Mouse (Mus musculus) midbrain, embryonic 11.5 days (tissue): ENCODE data around the gene Micall2. TPM values are rescaled to one million over a fixed set of nuclear protein-coding genes. Genes with fewer than 3 reads are reported as not detected.

Experiments used
- ATAC-seq: fragments of 200-750 bp; cut with Nextera tagmentation; 2 replicates; pipeline ENCODE4 v1.8.0; 2017; ENCODE audit warnings: moderate TSS enrichment, moderate library complexity; ENCODE audit not compliant: low FRiP score
- DNase-seq: peaks from one replicate; pipeline ENCODE4 v3.0.0; 2015; ENCODE audit warnings: low spot score; ENCODE audit errors: missing footprints
- H3K27ac ChIP-seq: fragments of 300-500 bp; sonication (generic); 2 replicates; pipeline ENCODE4 v1.5.1; 2014; ENCODE audit warnings: low read depth, low read length
- H3K27me3 ChIP-seq: fragments of 300-500 bp; sonication (generic); 2 replicates; pipeline ENCODE4 v1.6.1; 2014; ENCODE audit warnings: mild to moderate bottlenecking, low read length, moderate library complexity, mixed read lengths; ENCODE audit not compliant: control insufficient read depth, insufficient read depth
- H3K36me3 ChIP-seq: fragments of 300-500 bp; sonication (generic); 2 replicates; pipeline ENCODE4 v1.6.1; 2014; ENCODE audit warnings: mild to moderate bottlenecking, low read length, moderate library complexity, mixed read lengths; ENCODE audit not compliant: control insufficient read depth, insufficient read depth
- H3K4me1 ChIP-seq: fragments of 300-500 bp; sonication (generic); 2 replicates; pipeline ENCODE4 v1.6.1; 2014; ENCODE audit warnings: low read length; ENCODE audit not compliant: control insufficient read depth, insufficient read depth
- H3K4me2 ChIP-seq: fragments of 300-500 bp; sonication (generic); 2 replicates; pipeline ENCODE4 v1.6.1; 2014; ENCODE audit warnings: mild to moderate bottlenecking, moderate library complexity
- H3K4me3 ChIP-seq: fragments of 300-500 bp; sonication (generic); 2 replicates; pipeline ENCODE4 v1.5.1; 2014; ENCODE audit warnings: low read depth, low read length
- H3K9ac ChIP-seq: fragments of 300-500 bp; sonication (generic); 2 replicates; pipeline ENCODE4 v1.6.1; 2014; ENCODE audit warnings: low read length
- H3K9me3 ChIP-seq: fragments of 300-500 bp; sonication (generic); 2 replicates; pipeline ENCODE4 v1.6.1; 2016; ENCODE audit warnings: low read length; ENCODE audit not compliant: control insufficient read depth
- WGBS: fragments of 180-500 bp; shearing (Covaris S2); extraction: QIAGEN DNeasy Blood & Tissue Kit; methylation state at CpG from one replicate; pipeline ENCODE4 v1.1.7; 2014; 5-methylcytosine and 5-hydroxymethylcytosine counted together
- polyA plus RNA-seq: library from polyadenylated mRNA; unstranded; fragments of >200 nt; fragmentation: Nextera tagmentation; extraction: Ambion mirVana; gene quantifications from 2 replicates; pipeline ENCODE4 v1.2.1, GENCODE M21; 2014

The Micall2 gene
- polyA plus RNA-seq, 1 experiment from 2014 or later: 4.9 TPM

DNA sequence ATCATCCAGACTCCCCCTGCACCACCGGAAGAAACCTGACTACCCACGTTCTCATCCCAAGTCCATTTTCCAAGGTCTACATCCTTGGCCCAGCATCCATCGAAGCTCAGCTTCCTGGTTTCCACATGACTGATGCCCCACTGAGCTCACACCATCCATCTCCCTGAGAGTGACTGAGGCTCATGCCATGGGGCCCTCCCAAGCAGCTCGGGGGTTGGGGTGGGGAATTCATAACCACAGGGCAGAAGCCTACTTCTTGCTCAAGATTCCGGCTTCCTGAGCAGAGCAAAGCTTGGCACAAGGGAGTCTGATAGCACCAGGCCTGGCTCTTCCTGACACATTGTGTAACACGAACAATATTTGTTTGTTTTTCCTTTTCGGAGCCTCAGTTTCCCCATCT, 1.4 kb downstream of the Micall2 start:
- WGBS: 86% methylated on average over 7 of the region's 7 CpGs
- no peak overlapping the region for H3K4me2 ChIP-seq
- ATAC-seq (no peak), DNase-seq (no peak)
- peaks cover 9% of the 10 kb centered on the region for H3K4me1 ChIP-seq
- no peak overlapping the region for H3K4me3 ChIP-seq
- H3K27me3 ChIP-seq: no peaks in the 10 kb centered on the region; the same call in 1 of the 2 replicates
- H3K9ac ChIP-seq: no peak overlapping the region
- H3K27ac ChIP-seq: no peak overlapping the region
- no peaks in the 10 kb centered on the region for H3K9me3 ChIP-seq
- H3K36me3 ChIP-seq: no peaks in the 10 kb centered on the region

DNA sequence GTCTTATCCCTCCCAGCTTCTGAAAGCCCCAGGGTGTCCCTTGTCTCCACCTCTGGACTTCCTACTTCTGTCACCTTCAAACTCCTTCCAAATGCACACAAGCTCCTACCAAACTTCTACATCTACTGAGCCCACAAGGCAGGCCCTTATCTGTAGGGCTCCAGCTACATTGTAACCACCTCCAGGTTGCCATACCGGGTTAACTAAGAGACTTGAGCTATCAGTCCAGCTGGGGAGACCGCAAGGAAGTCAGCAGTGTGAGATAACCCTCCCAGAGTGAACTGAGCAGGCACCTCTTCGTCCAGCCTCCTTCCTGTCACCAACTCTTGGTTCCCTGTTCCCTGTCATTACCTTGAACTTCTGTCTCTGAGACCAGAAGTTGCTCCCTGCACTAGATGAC, 2.1 kb downstream of the Micall2 start:
- no peak overlapping the region for H3K9ac ChIP-seq
- no peak for ATAC-seq
- H3K27ac ChIP-seq: no peak overlapping the region
- no peaks in the 10 kb centered on the region for H3K36me3 ChIP-seq
- DNase-seq: no peak
- H3K9me3 ChIP-seq: no peaks in the 10 kb centered on the region
- H3K27me3 ChIP-seq: no peaks in the 10 kb centered on the region; the same call in 1 of the 2 replicates
- WGBS: 72% methylated on average over 3 of the region's 3 CpGs
- H3K4me2 ChIP-seq: no peak overlapping the region
- H3K4me1 ChIP-seq: peaks cover 9% of the 10 kb centered on the region
- H3K4me3 ChIP-seq: no peak overlapping the region

DNA sequence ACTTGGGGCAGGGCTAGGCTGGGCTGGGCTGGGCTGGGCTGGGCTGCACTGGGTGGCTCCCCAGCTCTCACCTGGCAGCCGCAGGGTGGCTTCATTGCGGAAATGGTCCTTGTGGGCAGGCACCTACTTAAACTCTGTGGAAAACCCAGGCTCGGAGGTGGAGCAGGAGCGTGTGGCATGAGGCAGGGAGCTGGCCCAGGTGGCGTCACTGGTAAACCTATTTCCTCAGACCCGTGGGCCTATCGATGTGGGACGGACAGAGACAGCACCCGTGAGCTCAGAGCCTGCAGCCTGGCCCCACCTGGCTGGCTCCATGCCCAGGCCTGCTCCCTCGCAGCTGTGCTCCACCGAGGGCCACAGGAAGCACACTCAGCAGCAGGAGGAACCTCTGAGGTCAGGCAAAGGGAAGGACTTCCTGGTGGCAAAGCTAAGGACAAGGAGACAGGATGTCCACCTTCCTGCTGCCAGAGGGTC, 3.5 kb downstream of the Micall2 start:
- Histone ChIP-seq H3K4me3 (no peak overlapping the region), H3K27me3 (no peaks in the 10 kb centered on the region; the same call in 1 of the 2 replicates), H3K27ac (no peak overlapping the region), H3K9ac (no peak overlapping the region), H3K9me3 (no peaks in the 10 kb centered on the region), H3K4me2 (no peak overlapping the region), H3K4me1 (peaks cover 9% of the 10 kb centered on the region), H3K36me3 (no peaks in the 10 kb centered on the region)
- ATAC-seq (no peak), DNase-seq (no peak)
- WGBS: 73% methylated on average over 11 of the region's 11 CpGs

DNA sequence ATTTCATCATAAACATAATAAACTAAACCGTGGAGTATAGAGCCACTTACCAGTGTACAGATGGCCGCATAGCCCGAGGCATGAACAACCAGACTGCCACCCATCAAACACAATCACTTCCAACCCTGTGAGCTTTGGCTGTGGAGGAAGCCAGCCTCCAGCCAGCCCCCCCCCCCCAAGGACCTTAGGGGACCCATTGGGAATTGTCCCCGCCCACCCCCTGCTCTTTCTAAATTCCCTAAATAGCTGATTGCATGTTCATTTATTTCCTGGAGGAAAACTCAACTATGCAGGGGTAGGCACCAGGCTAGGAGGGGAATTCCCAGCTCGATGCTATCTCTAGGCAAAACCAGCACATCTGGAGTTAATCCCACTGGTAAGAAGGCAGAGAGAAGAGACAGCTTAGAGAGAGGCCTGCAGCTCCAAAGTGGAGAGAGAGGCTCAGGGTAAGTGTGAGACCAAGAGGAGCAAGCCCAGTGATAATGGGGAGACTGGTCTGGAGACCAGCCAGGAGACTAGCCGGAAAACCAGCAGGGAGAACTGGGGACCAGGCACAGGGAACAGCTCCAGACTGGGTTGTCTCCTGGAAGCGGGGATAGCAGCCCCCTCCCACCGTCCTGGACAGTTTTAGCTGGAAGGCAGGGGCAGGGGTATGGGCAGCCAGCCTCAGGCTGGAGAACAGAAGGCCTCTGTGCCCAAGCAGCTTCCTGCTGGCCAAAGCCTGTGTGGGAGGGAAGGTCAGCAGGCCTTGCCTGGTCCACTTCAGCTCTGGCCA, 5.2 kb downstream of the Micall2 start:
- H3K4me3 ChIP-seq: no peak overlapping the region
- H3K9me3 ChIP-seq: no peaks in the 10 kb centered on the region
- no peak overlapping the region for H3K9ac ChIP-seq
- H3K27me3 ChIP-seq: no peaks in the 10 kb centered on the region; the same call in 1 of the 2 replicates
- 57% methylated on average over 8 of the region's 8 CpGs for WGBS
- no peaks in the 10 kb centered on the region for H3K36me3 ChIP-seq
- DNase-seq: no peak
- no peak overlapping the region for H3K27ac ChIP-seq
- no peak overlapping the region for H3K4me2 ChIP-seq
- H3K4me1 ChIP-seq: peaks cover 7% of the 10 kb centered on the region
- ATAC-seq: no peak

DNA sequence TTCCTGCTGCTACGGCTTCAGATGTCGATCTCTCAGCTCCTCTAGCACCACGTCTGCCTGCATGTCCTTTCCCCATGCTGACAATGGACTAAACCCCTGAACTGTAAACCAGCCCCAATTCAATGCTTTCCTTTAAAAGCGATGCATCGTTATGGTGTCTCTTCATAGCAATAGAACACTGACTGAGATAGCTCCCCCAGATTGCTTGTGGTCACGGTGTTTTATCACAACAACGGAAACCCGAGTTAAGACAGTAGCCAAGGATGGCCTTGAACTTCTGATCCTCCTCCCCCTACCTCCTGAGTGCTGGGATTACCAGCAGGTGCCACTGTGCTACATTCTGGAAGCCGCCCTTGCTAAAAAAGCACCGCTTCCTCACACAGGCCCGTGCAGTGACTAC, 8.9 kb downstream of the Micall2 start:
- no peak for ATAC-seq
- Histone ChIP-seq H3K4me3 (no peak overlapping the region), H3K4me1 (peaks cover 5% of the 10 kb centered on the region), H3K36me3 (no peaks in the 10 kb centered on the region), H3K27me3 (no peaks in the 10 kb centered on the region), H3K9ac (no peak overlapping the region), H3K27ac (no peak overlapping the region), H3K9me3 (no peaks in the 10 kb centered on the region), H3K4me2 (no peak overlapping the region)
- WGBS: 83% methylated on average over 11 of the region's 11 CpGs
- DNase-seq: no peak

DNA sequence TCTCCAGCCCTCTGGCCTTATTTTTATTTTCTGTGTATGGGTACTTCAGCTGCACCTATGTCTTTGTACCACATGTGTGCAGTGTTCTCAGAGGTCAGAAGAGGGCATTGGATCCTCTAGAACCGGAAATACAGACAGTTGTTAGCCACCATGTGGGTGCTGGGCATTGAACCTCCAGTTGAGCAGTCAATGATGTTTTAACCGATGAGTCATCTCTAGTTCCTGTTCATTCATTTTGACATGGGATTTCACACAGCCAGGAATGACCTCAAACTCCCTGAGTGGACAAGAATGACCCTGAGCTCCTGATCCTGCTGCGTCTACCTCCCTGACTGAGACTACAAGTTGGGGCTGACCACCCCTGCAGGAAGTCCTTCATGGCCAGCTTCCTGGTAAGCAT, 9.9 kb downstream of the Micall2 start:
- H3K4me3 ChIP-seq: no peak overlapping the region
- WGBS: 86% methylated on average over 3 of the region's 3 CpGs
- DNase-seq (no peak), ATAC-seq (no peak)
- H3K9ac ChIP-seq: no peak overlapping the region
- no peaks in the 10 kb centered on the region for H3K36me3 ChIP-seq
- H3K27me3 ChIP-seq: no peaks in the 10 kb centered on the region
- peaks cover 5% of the 10 kb centered on the region for H3K4me1 ChIP-seq
- no peak overlapping the region for H3K27ac ChIP-seq
- no peak overlapping the region for H3K4me2 ChIP-seq
- H3K9me3 ChIP-seq: no peaks in the 10 kb centered on the region

DNA sequence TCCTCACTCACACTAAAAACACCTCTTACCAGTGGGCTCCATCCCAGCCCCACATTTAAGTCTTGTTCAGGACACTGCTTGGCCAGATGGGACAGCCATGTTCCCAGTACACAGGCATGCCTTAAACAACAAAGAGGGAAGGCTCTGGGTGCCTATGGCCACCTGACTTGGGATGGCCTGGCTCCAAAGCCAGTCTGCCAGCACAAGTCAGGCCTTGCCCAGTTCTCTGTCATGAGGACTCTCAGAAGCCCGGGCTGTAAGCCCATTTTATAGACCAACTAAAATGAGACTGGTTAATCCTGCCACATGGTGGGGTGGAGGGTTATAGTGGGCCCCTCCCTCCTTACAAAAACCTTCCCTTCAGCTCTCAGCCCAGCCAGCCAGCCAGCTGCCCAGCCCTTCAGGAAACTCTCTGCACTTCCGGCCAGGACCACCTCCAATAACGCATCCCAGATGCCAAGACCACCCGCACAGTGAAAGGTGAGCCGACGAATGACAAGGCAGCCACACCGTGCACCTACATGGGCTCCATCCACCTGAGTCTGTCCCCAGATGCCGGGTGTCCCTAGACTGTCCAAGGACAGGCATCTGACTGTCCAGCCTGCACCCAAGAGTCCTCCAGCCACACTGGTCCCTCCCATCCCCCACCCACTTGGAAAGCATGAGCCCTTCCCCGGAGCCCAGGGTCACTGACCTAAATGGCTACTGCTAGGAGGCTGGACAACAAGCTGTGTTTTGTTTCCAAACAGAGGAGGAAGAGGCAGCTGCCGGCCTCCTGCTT, 11.6 kb downstream of the Micall2 start:
- Histone ChIP-seq H3K4me1 (peaks cover 5% of the 10 kb centered on the region; the same call in 1 of the 2 replicates), H3K9ac (0 out of 2 replicates have a peak overlapping the region, but pooled peaks have one; percentile 7), H3K27ac (no peak overlapping the region), H3K4me2 (no peak overlapping the region), H3K4me3 (no peak overlapping the region), H3K9me3 (no peaks in the 10 kb centered on the region), H3K36me3 (no peaks in the 10 kb centered on the region), H3K27me3 (no peaks in the 10 kb centered on the region)
- 59% methylated on average over 10 of the region's 10 CpGs for WGBS
- DNase-seq (no peak), ATAC-seq (no peak)

DNA sequence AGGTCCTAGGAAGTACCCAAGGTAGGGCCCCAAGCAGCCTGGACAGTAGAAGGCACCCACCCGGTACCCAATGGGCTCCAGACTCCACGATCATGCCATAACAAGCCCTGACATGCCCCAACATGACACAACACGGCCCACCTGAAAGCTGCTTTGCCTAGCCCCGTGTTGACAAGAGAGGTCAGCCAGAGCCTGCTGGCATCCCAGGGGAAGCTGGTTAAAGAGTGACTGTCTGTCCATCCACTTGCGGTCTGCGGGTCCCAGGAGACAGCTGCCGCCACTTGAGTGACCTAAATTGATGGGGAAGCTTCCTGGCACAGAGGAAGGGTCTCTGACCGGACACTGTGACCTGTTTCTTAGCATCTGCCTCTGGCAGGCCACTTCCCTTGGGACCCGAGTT, 13.0 kb downstream of the Micall2 start:
- Histone ChIP-seq H3K4me2 (no peak overlapping the region), H3K4me3 (no peak overlapping the region), H3K9ac (no peak overlapping the region), H3K27ac (no peak overlapping the region), H3K9me3 (no peaks in the 10 kb centered on the region), H3K4me1 (peaks cover 8% of the 10 kb centered on the region; the same call in 1 of the 2 replicates), H3K27me3 (no peaks in the 10 kb centered on the region), H3K36me3 (no peaks in the 10 kb centered on the region)
- no peak for ATAC-seq
- WGBS: 83% methylated on average over 9 of the region's 9 CpGs
- no peak for DNase-seq

DNA sequence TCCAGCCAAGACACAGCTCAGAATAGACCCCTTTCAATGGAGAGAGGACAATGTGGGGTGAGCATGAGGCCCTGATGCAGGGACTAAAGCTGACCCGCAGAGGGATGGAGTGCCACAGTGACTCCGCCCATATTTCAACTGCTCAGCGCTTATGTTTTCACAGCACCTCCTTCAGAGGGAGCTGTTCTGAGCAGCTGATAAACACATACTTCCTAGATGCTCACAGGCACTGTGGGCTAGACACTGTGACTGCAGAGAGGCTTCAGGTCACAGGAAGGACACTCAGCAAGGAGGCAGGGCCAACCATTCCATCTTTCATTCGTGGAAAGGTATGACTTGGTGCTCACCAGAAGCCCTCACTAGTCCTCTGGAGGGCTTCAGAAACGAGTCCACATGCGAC, 13.4 kb downstream of the Micall2 start:
- H3K4me3 ChIP-seq: no peak overlapping the region
- no peak overlapping the region for H3K27ac ChIP-seq
- WGBS: 80% methylated on average over 6 of the region's 6 CpGs
- H3K27me3 ChIP-seq: no peaks in the 10 kb centered on the region
- peaks cover 8% of the 10 kb centered on the region; the same call in 1 of the 2 replicates for H3K4me1 ChIP-seq
- no peaks in the 10 kb centered on the region for H3K9me3 ChIP-seq
- no peaks in the 10 kb centered on the region for H3K36me3 ChIP-seq
- no peak overlapping the region for H3K9ac ChIP-seq
- H3K4me2 ChIP-seq: no peak overlapping the region
- peak; percentile 51 for DNase-seq
- ATAC-seq: no peak
